Mouse (Mus musculus): ENCODE measurements at regions not wholly inside any gene's neighbourhood (a gene's known extent, or its start where the extent isn't known, plus 50 kb on each side); places are given as distances from the start of the nearest gene placed in this dataset.
A peak's percentile ranks its signal among the peaks of the same experiment; 100 is the strongest.

DNA sequence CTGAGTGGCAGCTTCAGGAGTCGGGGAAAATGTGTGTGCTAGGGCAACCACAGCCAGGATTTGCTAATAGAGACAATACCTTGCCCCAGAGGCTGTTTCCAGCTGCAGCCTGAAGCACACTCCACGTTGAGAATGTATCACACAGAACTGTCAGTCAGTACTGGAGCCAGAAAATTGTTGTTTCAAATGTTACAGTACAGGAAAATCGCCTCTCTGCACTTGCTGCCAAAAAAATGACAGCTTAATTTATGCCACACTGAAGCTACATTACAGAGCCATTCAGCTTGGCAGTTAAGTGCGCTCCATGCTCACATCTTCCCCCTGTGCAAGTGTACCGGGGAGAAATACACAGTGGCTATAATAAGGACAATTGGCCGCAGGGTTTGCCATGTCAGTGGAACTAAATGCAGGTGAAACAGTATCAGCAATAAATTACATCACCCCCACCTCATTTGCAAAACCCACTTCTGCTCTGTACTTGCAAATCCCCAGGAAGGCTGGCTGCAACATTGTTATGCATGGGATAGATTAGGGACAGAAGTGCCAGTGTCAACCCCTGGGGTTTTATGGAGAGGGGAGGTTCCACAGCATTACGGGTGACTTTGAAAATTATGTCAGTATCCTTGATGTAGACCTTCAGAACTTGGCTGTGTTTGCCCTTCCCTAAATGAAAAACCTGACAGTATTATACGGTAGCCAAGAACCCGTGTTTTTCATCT, 263.3 kb upstream of the Sp4 start:
- no peaks in the 10 kb centered on the region for H3K9me3 ChIP-seq (ENCODE audit: low read length)
- WGBS, result 20% methylated on average over 9 of the region's 9 CpGs
- no peak overlapping the region for H3K9ac ChIP-seq (replicated peaks; ENCODE audit: low read length)
- no peak overlapping the region; the same call in 1 of the 2 replicates for H3K27ac ChIP-seq
- no peak overlapping the region for H3K4me3 ChIP-seq (ENCODE audit: low read length)
- no peak overlapping the region for H3K4me2 ChIP-seq (ENCODE audit: low read depth, low read length)
- peak; percentile 72 for DNase-seq (ENCODE audit: low spot score)
- H3K4me1 ChIP-seq (ENCODE audit: insufficient read depth, low read length), result no peaks in the 10 kb centered on the region; the same call in 1 of the 2 replicates
- H3K27me3 ChIP-seq (ENCODE audit: insufficient read depth, low read length), result no peaks in the 10 kb centered on the region
- no peak for TF ChIP-seq CTCF (IDR thresholded peaks at IDR 0.05; ENCODE audit: low read depth)
- H3K36me3 ChIP-seq (ENCODE audit: insufficient read depth, low read length), result no peaks in the 10 kb centered on the region
- peak; percentile 58 for ATAC-seq

DNA sequence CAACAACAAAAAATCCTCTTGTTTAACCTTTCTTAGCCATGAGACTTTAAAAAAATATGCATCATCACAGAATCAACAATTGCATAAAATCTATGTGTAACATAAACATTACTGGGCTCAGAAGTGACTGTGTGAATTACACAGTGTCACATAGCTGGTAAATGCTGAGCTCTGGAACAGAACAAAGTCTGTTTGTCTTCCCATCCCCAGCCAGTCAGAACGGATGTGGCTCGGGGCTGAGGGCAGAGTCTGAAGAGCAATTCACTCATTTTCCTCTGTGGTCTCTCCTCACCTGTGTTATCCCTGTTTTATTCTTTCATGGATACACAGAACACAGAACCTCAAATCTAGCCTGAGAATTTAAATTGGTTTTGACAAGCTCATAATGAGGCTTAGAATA, 261.0 kb upstream of the Sp4 start:
- Histone ChIP-seq H3K27ac (no peak overlapping the region), H3K9me3 (ENCODE audit: low read length) (no peaks in the 10 kb centered on the region), H3K36me3 (ENCODE audit: insufficient read depth, low read length) (no peaks in the 10 kb centered on the region), H3K4me1 (ENCODE audit: insufficient read depth, low read length) (no peaks in the 10 kb centered on the region; the same call in 1 of the 2 replicates), H3K9ac (replicated peaks; ENCODE audit: low read length) (no peak overlapping the region), H3K4me2 (ENCODE audit: low read depth, low read length) (no peak overlapping the region), H3K27me3 (ENCODE audit: insufficient read depth, low read length) (no peaks in the 10 kb centered on the region), H3K4me3 (ENCODE audit: low read length) (no peak overlapping the region)
- DNase-seq (ENCODE audit: low spot score) (peak; percentile 7), ATAC-seq (no peak)
- TF ChIP-seq CTCF (IDR thresholded peaks at IDR 0.05; ENCODE audit: low read depth), result no peak
- WGBS, result 60% methylated on average over 2 of the region's 2 CpGs

DNA sequence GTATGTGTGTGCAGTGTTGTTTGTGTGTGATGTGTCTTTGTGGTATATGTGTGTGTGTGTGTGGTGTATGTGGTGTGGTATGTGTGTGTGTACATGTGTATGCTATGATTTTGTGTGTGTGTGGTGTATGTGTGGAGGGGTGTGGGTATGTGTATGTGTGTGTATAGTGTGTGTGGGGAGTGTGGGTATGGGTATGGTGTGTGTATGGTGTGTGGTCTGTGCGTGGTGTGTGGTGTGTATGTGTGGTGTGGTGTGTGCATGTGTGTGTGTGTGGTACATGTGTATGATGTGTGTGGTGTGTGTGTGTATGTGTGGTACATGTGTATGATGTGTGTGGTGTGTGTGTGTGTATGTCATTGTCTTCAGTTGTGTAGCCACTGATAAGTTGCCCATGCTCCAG, 247.8 kb upstream of the Sp4 start:
- H3K27ac ChIP-seq, result no peak overlapping the region
- no peaks in the 10 kb centered on the region for H3K27me3 ChIP-seq (ENCODE audit: insufficient read depth, low read length)
- H3K4me2 ChIP-seq (ENCODE audit: low read depth, low read length), result no peak overlapping the region
- WGBS, result 95% methylated on average over 1 of the region's 1 CpGs
- no peak overlapping the region for H3K9ac ChIP-seq (replicated peaks; ENCODE audit: low read length)
- ATAC-seq (no peak), DNase-seq (ENCODE audit: low spot score) (no peak)
- H3K4me3 ChIP-seq (ENCODE audit: low read length), result no peak overlapping the region
- no peak for TF ChIP-seq CTCF (IDR thresholded peaks at IDR 0.05; ENCODE audit: low read depth)
- no peaks in the 10 kb centered on the region for H3K36me3 ChIP-seq (ENCODE audit: insufficient read depth, low read length)
- no peaks in the 10 kb centered on the region for H3K4me1 ChIP-seq (ENCODE audit: insufficient read depth, low read length)
- no peaks in the 10 kb centered on the region for H3K9me3 ChIP-seq (ENCODE audit: low read length)

DNA sequence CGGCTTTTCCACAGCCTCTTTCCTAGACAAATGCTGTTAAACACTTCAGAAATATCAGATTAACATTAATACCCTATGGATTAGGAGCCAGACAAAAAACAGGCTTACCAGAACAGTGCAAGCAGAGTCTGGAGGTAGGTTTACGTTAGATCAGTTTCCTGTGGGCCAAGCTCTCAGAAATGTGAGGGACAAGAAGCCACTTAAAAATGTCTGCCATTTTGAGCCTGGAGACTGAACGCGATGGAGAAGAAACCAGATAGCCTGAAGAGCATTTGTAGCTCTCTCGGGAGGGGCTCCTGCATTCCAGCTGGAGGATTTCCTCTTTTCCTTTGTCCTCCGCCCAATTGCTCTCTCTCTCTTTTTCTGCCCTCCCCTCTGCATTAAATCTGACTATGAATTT, 239.1 kb upstream of the Sp4 start:
- Histone ChIP-seq H3K36me3 (ENCODE audit: insufficient read depth, low read length) (no peaks in the 10 kb centered on the region), H3K4me3 (ENCODE audit: low read length) (no peak overlapping the region), H3K9me3 (ENCODE audit: low read length) (no peaks in the 10 kb centered on the region), H3K4me2 (ENCODE audit: low read depth, low read length) (no peak overlapping the region), H3K9ac (replicated peaks; ENCODE audit: low read length) (no peak overlapping the region), H3K4me1 (ENCODE audit: insufficient read depth, low read length) (no peaks in the 10 kb centered on the region), H3K27me3 (ENCODE audit: insufficient read depth, low read length) (no peaks in the 10 kb centered on the region), H3K27ac (no peak overlapping the region)
- no peak for TF ChIP-seq CTCF (IDR thresholded peaks at IDR 0.05; ENCODE audit: low read depth)
- DNase-seq (ENCODE audit: low spot score), result no peak
- 44% methylated on average over 6 of the region's 6 CpGs for WGBS
- no peak for ATAC-seq

DNA sequence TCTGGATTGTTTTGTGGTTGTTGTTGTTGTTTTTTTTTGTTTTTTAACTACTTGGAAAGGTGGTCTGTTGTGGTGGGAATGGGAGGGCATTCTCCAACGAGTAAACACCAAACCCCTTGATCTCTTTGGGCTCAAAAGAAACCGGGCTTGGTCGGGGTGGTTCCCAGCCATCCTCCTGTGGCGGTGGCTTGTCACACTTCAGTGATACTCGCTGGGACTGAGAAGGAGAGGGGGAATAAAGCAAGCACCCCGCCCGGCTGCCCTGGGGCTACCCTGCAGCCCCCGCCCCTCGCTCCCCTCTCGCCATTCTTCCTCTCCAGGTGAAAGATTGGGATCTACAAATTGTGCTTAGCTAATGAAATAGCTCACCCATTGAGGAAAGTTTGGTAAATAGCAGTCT, 229.3 kb upstream of the Sp4 start:
- Histone ChIP-seq H3K27ac (no peak overlapping the region), H3K4me2 (ENCODE audit: low read depth, low read length) (peak overlapping the region; percentile 58), H3K4me3 (ENCODE audit: low read length) (peak overlapping the region; percentile 28), H3K4me1 (ENCODE audit: insufficient read depth, low read length) (no peaks in the 10 kb centered on the region), H3K36me3 (ENCODE audit: insufficient read depth, low read length) (no peaks in the 10 kb centered on the region), H3K27me3 (ENCODE audit: insufficient read depth, low read length) (peaks cover 7% of the 10 kb centered on the region), H3K9ac (replicated peaks; ENCODE audit: low read length) (no peak overlapping the region), H3K9me3 (ENCODE audit: low read length) (no peaks in the 10 kb centered on the region)
- 4% methylated on average over 10 of the region's 10 CpGs for WGBS
- TF ChIP-seq CTCF (IDR thresholded peaks at IDR 0.05; ENCODE audit: low read depth), result no peak
- ATAC-seq, result no peak
- no peak for DNase-seq (ENCODE audit: low spot score)

DNA sequence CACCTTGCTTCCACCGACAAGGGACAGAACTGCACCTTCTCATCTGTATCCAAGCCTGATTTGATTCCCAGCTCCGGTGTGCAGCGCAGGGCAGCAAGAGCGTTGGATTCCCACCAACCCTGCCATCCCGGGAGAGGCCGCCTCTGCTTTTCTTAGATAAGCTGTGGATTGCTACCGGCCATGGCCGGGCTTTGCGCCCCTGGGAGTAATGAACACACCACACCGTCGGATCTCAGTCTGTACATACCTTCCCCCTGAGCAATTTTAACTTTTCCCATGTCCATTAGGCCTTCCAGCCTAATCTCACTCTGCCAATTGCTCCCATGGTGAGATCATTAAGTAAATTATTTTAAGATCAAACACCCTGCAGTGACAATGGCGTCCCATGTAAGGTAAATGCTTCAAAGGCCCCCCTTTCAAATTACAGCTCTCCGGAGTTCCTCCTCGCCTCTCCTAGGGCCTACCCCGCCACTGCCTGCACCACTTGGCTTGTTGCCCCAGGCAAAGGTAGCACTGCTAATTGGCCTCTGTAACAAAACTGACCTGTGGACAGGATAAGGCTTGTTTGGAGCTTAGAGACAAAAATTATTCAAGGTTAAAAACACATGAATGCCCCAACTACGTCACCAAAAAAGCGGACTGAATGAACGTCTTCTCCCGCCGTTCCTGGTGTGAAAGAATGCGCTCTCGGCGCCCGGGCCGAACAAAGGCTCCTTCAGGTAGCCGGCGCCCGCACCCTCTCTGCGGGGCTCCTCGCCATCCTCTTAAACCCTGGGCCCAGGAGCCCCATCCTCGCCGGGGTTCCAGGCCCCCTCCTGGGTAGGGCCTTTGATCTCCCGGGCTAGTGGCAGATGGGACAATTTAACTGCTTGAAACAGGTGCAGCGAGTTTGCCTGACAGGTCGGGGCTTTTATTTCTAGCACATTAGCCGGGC, 228.5 kb upstream of the Sp4 start:
- Histone ChIP-seq H3K27ac (no peak overlapping the region), H3K4me1 (ENCODE audit: insufficient read depth, low read length) (no peaks in the 10 kb centered on the region), H3K9ac (replicated peaks; ENCODE audit: low read length) (0 out of 2 replicates have a peak overlapping the region, but pooled peaks have one; percentile 28), H3K9me3 (ENCODE audit: low read length) (no peaks in the 10 kb centered on the region), H3K4me2 (ENCODE audit: low read depth, low read length) (peak overlapping the region; percentile 58), H3K36me3 (ENCODE audit: insufficient read depth, low read length) (no peaks in the 10 kb centered on the region), H3K27me3 (ENCODE audit: insufficient read depth, low read length) (peaks cover 7% of the 10 kb centered on the region), H3K4me3 (ENCODE audit: low read length) (peak overlapping the region; percentile 28)
- 8% methylated on average over 36 of the region's 36 CpGs for WGBS
- DNase-seq (ENCODE audit: low spot score), result no peak
- no peak for ATAC-seq
- no peak for TF ChIP-seq CTCF (IDR thresholded peaks at IDR 0.05; ENCODE audit: low read depth)
